Mouse (Mus musculus) ES-CJ7 (cell line): ENCODE measurements around the gene Ccdc61.
"Not testable (repeated sequence)": the region's sequence is repeated elsewhere in the genome, so short reads cannot be mapped to it uniquely, and the experiment has no call there.

Experiments
- DNase-seq: peaks from one replicate; pipeline ENCODE4 v3.0.0; 2011; ENCODE audit warnings: low read depth, low spot score

Ccdc61 gene

GRCm38 (mm10) chr7:18916254-18916653, 6.0 kb upstream of the Ccdc61 start:
- DNase-seq = no peak

GRCm38 (mm10) chr7:18909797-18910196, 418 bp downstream of the Ccdc61 start:
- no peak for DNase-seq

GRCm38 (mm10) chr7:18904971-18905370, 5.2 kb downstream of the Ccdc61 start:
- DNase-seq = peak; percentile 79

GRCm38 (mm10) chr7:18902486-18902885, 7.7 kb downstream of the Ccdc61 start:
- no peak for DNase-seq

- DNase-seq = no peak
These were observed 9.7 kb downstream of the Ccdc61 start for GRCm38 (mm10) chr7:18900513-18900912.

GRCm38 (mm10) chr7:18896536-18896935, 13.7 kb downstream of the Ccdc61 start:
- DNase-seq = no peak

- peak; percentile 84 for DNase-seq
These were observed 16.4 kb downstream of the Ccdc61 start for GRCm38 (mm10) chr7:18893651-18894430.

- DNase-seq = no peak
These were observed 17.2 kb downstream of the Ccdc61 start for GRCm38 (mm10) chr7:18893009-18893408.

- DNase-seq = peak; percentile 83
These were observed 18.2 kb downstream of the Ccdc61 start for GRCm38 (mm10) chr7:18891872-18892599.

- no peak for DNase-seq
These were observed 19.4 kb downstream of the Ccdc61 start for GRCm38 (mm10) chr7:18890848-18891247.

- DNase-seq = no peak
These were observed 23.3 kb downstream of the Ccdc61 start for GRCm38 (mm10) chr7:18886963-18887362.

- peak; percentile 71 for DNase-seq
These were observed 25.3 kb downstream of the Ccdc61 start for GRCm38 (mm10) chr7:18884745-18885422.

- DNase-seq = peak; percentile 65
These were observed 26.0 kb downstream of the Ccdc61 start for GRCm38 (mm10) chr7:18883991-18884744.

GRCm38 (mm10) chr7:18878691-18879090, 31.5 kb downstream of the Ccdc61 start:
- no peak for DNase-seq

- DNase-seq = no peak
These were observed 34.8 kb downstream of the Ccdc61 start for GRCm38 (mm10) chr7:18875372-18875771.

GRCm38 (mm10) chr7:18873253-18873652, 37.0 kb downstream of the Ccdc61 start:
- peak; percentile 88 for DNase-seq

- DNase-seq = no peak
These were observed 37.4 kb downstream of the Ccdc61 start for GRCm38 (mm10) chr7:18872816-18873215.

- no peak for DNase-seq
These were observed 38.0 kb downstream of the Ccdc61 start for GRCm38 (mm10) chr7:18872014-18872802.

GRCm38 (mm10) chr7:18871031-18871430, 39.2 kb downstream of the Ccdc61 start, which contains the start of gene Pglyrp1:
Gene Pglyrp1 (plus strand): TSS chr7:18871331.
- not testable (repeated sequence) for DNase-seq

- DNase-seq = no peak
These were observed 41.7 kb downstream of the Ccdc61 start for GRCm38 (mm10) chr7:18868491-18868890.

- DNase-seq = no peak
These were observed 47.4 kb downstream of the Ccdc61 start for GRCm38 (mm10) chr7:18862801-18863200.
